ENCODE assay signal across 7 mouse cellular contexts in the genomic region with DNA sequence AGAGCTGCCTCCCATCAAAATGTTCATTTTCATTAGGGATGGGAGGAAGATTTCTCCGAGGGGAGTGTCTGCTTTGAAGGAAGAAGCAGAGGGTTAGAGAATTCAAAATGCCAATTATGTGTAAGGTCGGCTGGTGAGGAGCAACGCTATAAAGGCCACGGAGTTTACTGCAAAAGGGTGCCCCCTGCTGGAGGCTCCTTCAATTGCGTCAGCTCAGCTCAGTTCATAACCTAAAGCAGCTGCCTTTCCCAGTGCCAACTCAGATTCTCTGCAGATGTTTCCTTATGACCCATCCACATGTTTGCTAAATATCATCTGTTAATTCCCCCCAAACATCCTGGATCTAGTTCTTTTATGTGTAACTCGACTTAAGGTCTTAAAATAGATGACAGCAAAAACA.
DNase-seq lines count a peak whose midpoint lies in the region; ATAC-seq lines count a peak whose summit lies in the region.

No protein-coding gene starts in this region.

- peaks cover 15% of the 10 kb centered on the region for H3K4me1 ChIP-seq in intestine, embryonic 14.5 days (replicated peaks; ENCODE audit: control insufficient read depth, insufficient read depth, low read length)
- peaks cover 6% of the 10 kb centered on the region; the same call in 1 of the 2 replicates for H3K4me1 ChIP-seq in midbrain, embryonic 12.5 days

- no peak overlapping the region for H3K9ac ChIP-seq in intestine, embryonic 14.5 days (ENCODE audit: low read length)
- H3K9ac ChIP-seq in midbrain, embryonic 12.5 days (replicated peaks) = no peak overlapping the region

- peak; percentile 97 for DNase-seq in adipocyte (ENCODE audit: low spot score)
- DNase-seq in cerebellum, postnatal 4 days (ENCODE audit: low spot score in 2 of 2) = peak; percentile 82 to 87
- DNase-seq in gastrocnemius, adult 8-10 months (ENCODE audit: low spot score in 2 of 2) = peak; percentile 79 to 81
- DNase-seq in intestine, embryonic 14.5 days (ENCODE audit: low spot score) = peak; percentile 94
- peak; percentile 36 to 69 for DNase-seq in left cerebral cortex, adult 8-10 months (ENCODE audit: low spot score in 2 of 2)
- DNase-seq in spleen, adult 12 weeks (ENCODE audit: low spot score) = peak; percentile 19

- H3K27me3 ChIP-seq in intestine, embryonic 14.5 days (replicated peaks; ENCODE audit: control insufficient read depth, insufficient read depth, low read length) = no peaks in the 10 kb centered on the region
- H3K27me3 ChIP-seq in midbrain, embryonic 12.5 days = peaks cover 9% of the 10 kb centered on the region

- ATAC-seq in intestine, embryonic 14.5 days (replicated peaks; ENCODE audit: low FRiP score, low TSS enrichment, low read depth) = peak; percentile 66; the same call in 1 of the 2 replicates
- peak; percentile 65; the same call in 1 of the 2 replicates for ATAC-seq in midbrain, embryonic 12.5 days (ENCODE audit: low FRiP score, low read depth)

- H3K4me2 ChIP-seq in intestine, embryonic 14.5 days (ENCODE audit: low read length) = no peak overlapping the region
- H3K4me2 ChIP-seq in midbrain, embryonic 12.5 days (replicated peaks) = no peak overlapping the region

- H3K9me3 ChIP-seq in intestine, embryonic 14.5 days (ENCODE audit: control insufficient read depth, low read length) = no peaks in the 10 kb centered on the region
- H3K9me3 ChIP-seq in midbrain, embryonic 12.5 days = no peaks in the 10 kb centered on the region

- H3K27ac ChIP-seq in intestine, embryonic 14.5 days (ENCODE audit: low read depth) = no peak overlapping the region
- H3K27ac ChIP-seq in midbrain, embryonic 12.5 days (replicated peaks) = no peak overlapping the region

- no peak overlapping the region for H3K4me3 ChIP-seq in intestine, embryonic 14.5 days (ENCODE audit: low read depth, low read length)
- H3K4me3 ChIP-seq in midbrain, embryonic 12.5 days = no peak overlapping the region

- 2% methylated on average over 6 of the region's 6 CpGs for WGBS in intestine, embryonic 14.5 days
- WGBS in midbrain, embryonic 12.5 days = under 1% methylated on average over 6 of the region's 6 CpGs

- no peaks in the 10 kb centered on the region for H3K36me3 ChIP-seq in intestine, embryonic 14.5 days (ENCODE audit: control insufficient read depth, insufficient read depth, low read length)
- no peaks in the 10 kb centered on the region for H3K36me3 ChIP-seq in midbrain, embryonic 12.5 days

Comparison
In these comparisons a context has a peak if more than half of its experiments do, and no peak if none do; other contexts are left out.
1. DNase-seq: peak in every context shown above with its lines; median percentile 97 in adipocyte; 94 in intestine, embryonic 14.5 days; 84 in cerebellum, postnatal 4 days; 80 in gastrocnemius, adult 8-10 months; 52 in left cerebral cortex, adult 8-10 months; 19 in spleen, adult 12 weeks.